Mouse (Mus musculus) v-Abl transformed pro-B cells (cell line): ENCODE data around the gene Gm9602.
"Not testable (repeated sequence)": the region's sequence is repeated elsewhere in the genome, so short reads cannot be mapped to it uniquely, and the experiment has no call there.

Source experiments
- in situ Hi-C, 2 experiments: fragments of 400-800 bp; cut with MboI; formaldehyde crosslinking; loops; one replicate each; pipeline ENCODE4 v1.15.1; 2025; ENCODE audit not compliant: unreplicated experiment in 2 of 2

The Gm9602 gene

DNA sequence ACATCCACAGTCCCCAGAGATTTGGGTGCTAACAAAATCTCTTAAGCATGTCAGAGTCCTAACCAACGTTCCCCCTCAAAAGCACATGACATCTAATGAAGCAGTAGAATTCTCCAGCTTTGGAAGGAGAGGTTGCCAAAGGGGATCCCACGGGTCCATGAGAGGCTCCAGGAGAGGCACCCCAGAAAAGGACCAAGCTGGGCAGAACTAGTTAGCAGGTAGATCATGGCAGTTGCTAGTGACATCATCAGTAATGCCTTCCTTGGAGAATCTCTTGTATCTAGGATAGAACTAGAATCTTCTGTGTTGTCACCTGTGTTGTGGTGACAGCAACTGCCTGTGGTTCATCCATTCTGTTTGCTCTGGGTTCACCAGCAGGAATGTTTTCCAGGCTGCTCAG is at the start of gene Gm9602:
TSS of gene Gm9602 (plus strand) at position 301 of the 400 bp plus-strand sequence.
- in situ Hi-C loops, result not testable (repeated sequence)

- in situ Hi-C loops, result not testable (repeated sequence)
Measured at GRCm38 (mm10) chr14:4806421-4806820, 30.3 kb downstream of the Gm9602 start.

DNA sequence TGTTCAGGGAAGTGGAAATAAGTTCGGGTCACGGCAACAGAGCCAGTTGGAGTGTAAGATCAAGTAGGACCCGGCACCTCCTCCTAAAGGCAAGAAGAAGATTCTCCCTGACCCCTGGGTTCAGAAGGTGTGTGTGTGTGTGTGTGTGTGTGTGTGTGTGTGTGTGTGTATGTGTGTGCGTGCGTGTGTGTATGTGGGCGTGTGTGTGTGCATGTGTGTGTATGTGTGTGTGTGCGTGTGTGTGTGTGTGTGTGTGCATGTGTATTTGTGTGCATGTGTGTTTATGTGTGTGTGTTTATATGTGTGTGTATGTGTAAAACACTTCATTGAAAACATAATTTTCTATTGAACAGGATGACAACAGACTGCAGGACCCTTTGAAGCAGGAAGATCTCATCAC is 45.8 kb downstream of the Gm9602 start:
- in situ Hi-C loops, result not testable (repeated sequence)
